Mouse (Mus musculus) ovary, postnatal 10 days (tissue): ENCODE measurements around the gene Men1.
"Not testable (repeated sequence)": the region's sequence is repeated elsewhere in the genome, so short reads cannot be mapped to it uniquely, and the experiment has no call there.

Source experiments
- DNase-seq: peaks from one replicate; pipeline ENCODE4 v3.0.0; 2022; ENCODE audit warnings: low spot score

The Men1 gene

GRCm38 (mm10) chr19:6304787-6305516 is 29.8 kb upstream of the Men1 start:
- peak; percentile 88 for DNase-seq

- no peak for DNase-seq
Measured at GRCm38 (mm10) chr19:6305517-6306115, 29.2 kb upstream of the Men1 start.

GRCm38 (mm10) chr19:6306137-6306551 is 28.6 kb upstream of the Men1 start, which contains the start of gene Cdc42bpg:
Gene Cdc42bpg (plus strand): TSS chr19:6306456.
- peak; percentile 69 for DNase-seq

GRCm38 (mm10) chr19:6306586-6306985 is 28.2 kb upstream of the Men1 start:
- DNase-seq, result peak; percentile 41

- DNase-seq, result no peak
Measured at GRCm38 (mm10) chr19:6307733-6308531, 26.8 kb upstream of the Men1 start.

GRCm38 (mm10) chr19:6310181-6310580 is 24.6 kb upstream of the Men1 start:
- DNase-seq, result no peak

GRCm38 (mm10) chr19:6311783-6312182 is 23.0 kb upstream of the Men1 start:
- not testable (repeated sequence) for DNase-seq

- no peak for DNase-seq
Measured at GRCm38 (mm10) chr19:6313796-6314195, 21.0 kb upstream of the Men1 start.

- no peak for DNase-seq
Measured at GRCm38 (mm10) chr19:6314513-6314912, 20.3 kb upstream of the Men1 start.

GRCm38 (mm10) chr19:6315573-6315972 is 19.2 kb upstream of the Men1 start:
- no peak for DNase-seq

GRCm38 (mm10) chr19:6318145-6318544 is 16.6 kb upstream of the Men1 start:
- no peak for DNase-seq

GRCm38 (mm10) chr19:6321358-6321757 is 13.4 kb upstream of the Men1 start:
- no peak for DNase-seq

GRCm38 (mm10) chr19:6321786-6322621 is 12.8 kb upstream of the Men1 start:
- DNase-seq, result no peak

- DNase-seq, result no peak
Measured at GRCm38 (mm10) chr19:6324751-6325150, 10.0 kb upstream of the Men1 start.

GRCm38 (mm10) chr19:6331178-6331577 is 3.6 kb upstream of the Men1 start:
- no peak for DNase-seq

GRCm38 (mm10) chr19:6331719-6332516 is 2.9 kb upstream of the Men1 start:
- DNase-seq, result no peak

- no peak for DNase-seq
Measured at GRCm38 (mm10) chr19:6333761-6334595, 801 bp upstream of the Men1 start.

GRCm38 (mm10) chr19:6335458-6335827 is 664 bp downstream of the Men1 start:
- DNase-seq, result no peak

GRCm38 (mm10) chr19:6336920-6337319 is 2.1 kb downstream of the Men1 start:
- DNase-seq, result no peak

GRCm38 (mm10) chr19:6338171-6338570 is 3.4 kb downstream of the Men1 start:
- no peak for DNase-seq
